Mouse (Mus musculus) limb, embryonic 14.5 days (tissue): ENCODE measurements around the gene Adcy2. TPM values are rescaled to one million over a fixed set of nuclear protein-coding genes. Genes with fewer than 3 reads are reported as not detected.

Source experiments
- ATAC-seq: fragments of 200-750 bp; cut with Nextera tagmentation; 2 replicates; pipeline ENCODE4 v1.8.0; 2017; ENCODE audit warnings: low read depth, moderate number of reproducible peaks, moderate TSS enrichment; ENCODE audit not compliant: low FRiP score
- DNase-seq: peaks from one replicate; pipeline ENCODE4 v3.0.0-alpha.2; 2015; ENCODE audit warnings: low spot score
- H3K27ac ChIP-seq: fragments of 300-500 bp; sonication (generic); replicated peaks from 2 replicates; pipeline ENCODE4 v1.5.1; 2014; ENCODE audit warnings: low read depth, mild to moderate bottlenecking, low read length, moderate library complexity, mixed read lengths
- H3K27me3 ChIP-seq: fragments of 300-500 bp; sonication (generic); 2 replicates; pipeline ENCODE4 v1.6.1; 2014; ENCODE audit warnings: low read length, mixed read lengths; ENCODE audit not compliant: control insufficient read depth, insufficient read depth
- H3K36me3 ChIP-seq: fragments of 300-500 bp; sonication (generic); 2 replicates; pipeline ENCODE4 v1.6.1; 2014; ENCODE audit warnings: mild to moderate bottlenecking, low read length, moderate library complexity, mixed read lengths; ENCODE audit not compliant: control insufficient read depth, insufficient read depth
- H3K4me1 ChIP-seq: fragments of 300-500 bp; sonication (generic); 2 replicates; pipeline ENCODE4 v1.6.1; 2014; ENCODE audit warnings: antibody characterized with exemption, low read length, mixed read lengths; ENCODE audit not compliant: control insufficient read depth, insufficient read depth
- H3K4me2 ChIP-seq: fragments of 300-500 bp; sonication (generic); replicated peaks from 2 replicates; pipeline ENCODE4 v1.6.1; 2014; ENCODE audit warnings: low read depth, mild to moderate bottlenecking, low read length, moderate library complexity; ENCODE audit not compliant: severe bottlenecking
- H3K4me3 ChIP-seq: fragments of 300-500 bp; sonication (generic); replicated peaks from 2 replicates; pipeline ENCODE4 v1.5.1; 2014; ENCODE audit warnings: low read length
- H3K9ac ChIP-seq: fragments of 300-500 bp; sonication (generic); 2 replicates; pipeline ENCODE4 v1.6.1; 2014; ENCODE audit warnings: mild to moderate bottlenecking, low read depth, low read length, moderate library complexity; ENCODE audit not compliant: severe bottlenecking
- H3K9me3 ChIP-seq: fragments of 300-500 bp; sonication (generic); 2 replicates; pipeline ENCODE4 v1.6.1; 2016; ENCODE audit warnings: low read length; ENCODE audit not compliant: control insufficient read depth
- POLR2A ChIP-seq: fragments of 200-500 bp; IDR thresholded peaks from 2 replicates; pipeline ENCODE4 v1.8.0; 2012; ENCODE audit warnings: inconsistent platforms, mild to moderate bottlenecking, moderate library complexity, borderline replicate concordance; ENCODE audit not compliant: insufficient read depth, insufficient read length; ENCODE audit errors: extremely low read depth
- WGBS: fragments of 180-500 bp; shearing (Covaris S2); extraction: QIAGEN DNeasy Blood & Tissue Kit; methylation state at CpG from one replicate; pipeline ENCODE4 v1.1.7; 2014; 5-methylcytosine and 5-hydroxymethylcytosine counted together
- polyA plus RNA-seq, 2 experiments: library from polyadenylated mRNA; depleted of rRNA in 1 of 2; stranded (reverse) in 1 of 2; unstranded in 1 of 2; fragments of >200 nt; fragmentation: Nextera tagmentation in 1 of 2; extraction: Ambion mirVana in 1 of 2; gene quantifications; 2 replicates each; pipeline versions ENCODE4 v1.2.1 to v1.2.3; 2012 to 2014

Adcy2 gene
- polyA plus RNA-seq, 2 experiments = 12.8 to 16.0 TPM

- no peak overlapping the region; the same call in 1 of the 2 replicates for H3K27ac ChIP-seq
- H3K4me3 ChIP-seq = peak overlapping the region; percentile 64
- H3K36me3 ChIP-seq = no peaks in the 10 kb centered on the region
- 16% methylated on average over 10 of the region's 10 CpGs for WGBS
- H3K4me2 ChIP-seq = peak overlapping the region; percentile 88
- no peak for TF ChIP-seq POLR2A
- ATAC-seq = no peak
- peaks cover 22% of the 10 kb centered on the region for H3K4me1 ChIP-seq
- no peak for DNase-seq
- no peaks in the 10 kb centered on the region for H3K27me3 ChIP-seq
- H3K9me3 ChIP-seq = no peaks in the 10 kb centered on the region
- H3K9ac ChIP-seq = 0 out of 2 replicates have a peak overlapping the region, but pooled peaks have one; percentile 77
These were observed 2.0 kb downstream of the Adcy2 start for GRCm38 (mm10) chr13:68997386-68997785.

GRCm38 (mm10) chr13:68996661-68997060, 2.7 kb downstream of the Adcy2 start:
- H3K9me3 ChIP-seq = no peaks in the 10 kb centered on the region
- 34% methylated on average over 3 of the region's 3 CpGs for WGBS
- no peaks in the 10 kb centered on the region for H3K27me3 ChIP-seq
- H3K4me1 ChIP-seq = peaks cover 22% of the 10 kb centered on the region
- H3K4me2 ChIP-seq = no peak overlapping the region
- no peak for TF ChIP-seq POLR2A
- no peak for ATAC-seq
- no peak overlapping the region for H3K9ac ChIP-seq
- no peak overlapping the region for H3K4me3 ChIP-seq
- H3K27ac ChIP-seq = no peak overlapping the region
- no peaks in the 10 kb centered on the region for H3K36me3 ChIP-seq
- DNase-seq = peak; percentile 49

- peaks cover 11% of the 10 kb centered on the region; the same call in 1 of the 2 replicates for H3K4me1 ChIP-seq
These were observed 13.6 kb downstream of the Adcy2 start for GRCm38 (mm10) chr13:68985789-68986188.

GRCm38 (mm10) chr13:68984000-68984399, 15.3 kb downstream of the Adcy2 start:
- Histone ChIP-seq H3K9ac (no peak overlapping the region), H3K4me1 (peaks cover 11% of the 10 kb centered on the region; the same call in 1 of the 2 replicates), H3K36me3 (no peaks in the 10 kb centered on the region), H3K9me3 (no peaks in the 10 kb centered on the region), H3K27ac (no peak overlapping the region), H3K4me2 (0 out of 2 replicates have a peak overlapping the region, but pooled peaks have one; percentile 6), H3K27me3 (no peaks in the 10 kb centered on the region), H3K4me3 (no peak overlapping the region)
- 65% methylated on average over 15 of the region's 15 CpGs for WGBS
- TF ChIP-seq POLR2A = no peak
- ATAC-seq = no peak
- no peak for DNase-seq

More at GRCm38 (mm10) chr13:68985789-68986188, 13.6 kb downstream of the Adcy2 start:
- no peaks in the 10 kb centered on the region for H3K27me3 ChIP-seq
- H3K4me2 ChIP-seq = no peak overlapping the region
- H3K36me3 ChIP-seq = no peaks in the 10 kb centered on the region
- WGBS = 58% methylated on average over 2 of the region's 2 CpGs
- H3K27ac ChIP-seq = no peak overlapping the region
- no peak overlapping the region for H3K4me3 ChIP-seq
- no peak for TF ChIP-seq POLR2A
- no peaks in the 10 kb centered on the region for H3K9me3 ChIP-seq
- ATAC-seq (no peak), DNase-seq (no peak)
- H3K9ac ChIP-seq = no peak overlapping the region

GRCm38 (mm10) chr13:68981048-68981447, 18.3 kb downstream of the Adcy2 start:
- WGBS = 83% methylated on average over 2 of the region's 2 CpGs
- H3K27ac ChIP-seq = no peak overlapping the region

More at GRCm38 (mm10) chr13:68981048-68981447, 18.3 kb downstream of the Adcy2 start:
- no peak for ATAC-seq
- no peak for TF ChIP-seq POLR2A
- Histone ChIP-seq H3K9me3 (no peaks in the 10 kb centered on the region), H3K4me2 (no peak overlapping the region), H3K4me3 (no peak overlapping the region), H3K4me1 (peaks cover 11% of the 10 kb centered on the region; the same call in 1 of the 2 replicates), H3K27me3 (no peaks in the 10 kb centered on the region), H3K9ac (no peak overlapping the region), H3K36me3 (0 out of 2 replicates have a peak, but pooled peaks cover 6% of the 10 kb centered on the region)
- DNase-seq = no peak
